Mouse (Mus musculus) cortical plate, adult 2 months (tissue): Measurements from ENCODE around the gene Rnf183.

Source experiments
- CTCF ChIP-seq: fragments of 200-500 bp; IDR thresholded peaks from 2 replicates; pipeline ENCODE4 v1.5.1; 2011; ENCODE audit warnings: mild to moderate bottlenecking, control low read depth, low read length; ENCODE audit not compliant: insufficient read depth; ENCODE audit errors: extremely low read depth
- POLR2A ChIP-seq: fragments of 200-500 bp; IDR thresholded peaks from 2 replicates; pipeline ENCODE4 v1.6.1; 2011; ENCODE audit warnings: mild to moderate bottlenecking, low read length, control low read depth; ENCODE audit not compliant: insufficient read depth; ENCODE audit errors: extremely low read depth

DNA sequence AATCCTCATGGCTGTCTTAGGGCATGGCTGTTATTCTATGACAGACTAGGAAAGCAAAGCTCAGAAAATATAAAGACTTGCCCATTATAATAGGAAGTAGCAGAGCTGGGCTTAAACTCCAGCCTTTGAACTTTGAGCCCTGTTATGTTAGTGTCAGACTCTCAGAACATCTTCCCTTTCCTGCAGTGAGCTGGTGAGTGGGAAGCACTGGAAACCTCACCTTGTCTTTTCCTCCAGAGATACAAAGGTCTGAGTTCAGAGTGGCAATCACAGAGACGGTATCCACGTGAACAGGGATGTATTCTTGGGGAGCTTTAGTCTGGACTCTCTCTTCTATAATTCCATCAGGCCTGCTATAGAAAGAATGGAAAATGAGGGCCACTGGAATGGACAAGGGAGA lies 28.1 kb upstream of the Rnf183 start:
- TF ChIP-seq POLR2A = no peak
- TF ChIP-seq CTCF = no peak
